Mouse (Mus musculus) MEL (cell line): ENCODE data around the gene Epb41l5. TPM values are rescaled to one million over a fixed set of nuclear protein-coding genes. Genes with fewer than 3 reads are reported as not detected.

Experiments
- DNase-seq: peaks from one replicate; pipeline ENCODE4 v3.0.0; 2011; ENCODE audit warnings: low read depth, low spot score
- H3K27ac ChIP-seq: 2 replicates; pipeline ENCODE4 v1.5.1; 2012; ENCODE audit warnings: low read depth, mild to moderate bottlenecking, control low read depth, low read length, moderate library complexity; ENCODE audit not compliant: control insufficient read depth
- H3K27me3 ChIP-seq, 2 experiments: fragments of 150-350 bp in 1 of 2; sonication (generic) in 1 of 2; 2 replicates each; pipeline ENCODE4 v1.6.1; 2012; ENCODE audit warnings: low read length in 2 of 2, mild to moderate bottlenecking in 2 of 2, improper control_type of control experiment in 1 of 2, moderate library complexity in 1 of 2; ENCODE audit not compliant: insufficient read depth in 2 of 2, control insufficient read depth in 1 of 2
- H3K36me3 ChIP-seq, 2 experiments: 2 replicates each; pipeline ENCODE4 v1.6.1; 2012 to 2014; ENCODE audit warnings: low read length in 2 of 2, improper control_type of control experiment in 1 of 2, inconsistent platforms in 1 of 2, mild to moderate bottlenecking in 1 of 2; ENCODE audit not compliant: insufficient read depth in 2 of 2, control insufficient read depth in 1 of 2
- H3K4me1 ChIP-seq, 2 experiments: fragments of 150-350 bp in 1 of 2; sonication (generic) in 1 of 2; 2 replicates each; pipeline ENCODE4 v1.6.1; 2012; ENCODE audit warnings: low read length in 2 of 2, improper control_type of control experiment in 1 of 2, mild to moderate bottlenecking in 1 of 2; ENCODE audit not compliant: insufficient read depth in 2 of 2, control insufficient read depth in 1 of 2
- H3K4me3 ChIP-seq, 2 experiments: fragments of 150-350 bp in 1 of 2; sonication (generic) in 1 of 2; 2 replicates each; pipeline ENCODE4 v1.5.1; 2012; ENCODE audit warnings: low read depth in 2 of 2, low read length in 2 of 2, mild to moderate bottlenecking in 2 of 2, moderate library complexity in 2 of 2, control low read depth in 1 of 2, improper control_type of control experiment in 1 of 2; ENCODE audit not compliant: control insufficient read depth in 1 of 2, insufficient read depth in 1 of 2
- H3K79me2 ChIP-seq: 2 replicates; pipeline ENCODE4 v1.6.1; 2012; ENCODE audit warnings: mild to moderate bottlenecking, low read length, moderate library complexity; ENCODE audit not compliant: control insufficient read depth, poor library complexity, insufficient read depth
- H3K9ac ChIP-seq: 2 replicates; pipeline ENCODE4 v1.6.1; 2012; ENCODE audit warnings: low read depth, mild to moderate bottlenecking, control low read depth, low read length, moderate library complexity; ENCODE audit not compliant: control insufficient read depth, poor library complexity, severe bottlenecking
- H3K9me3 ChIP-seq: fragments of 150-350 bp; sonication (generic); replicated peaks from 2 replicates; pipeline ENCODE4 v1.6.1; 2012; ENCODE audit warnings: mild to moderate bottlenecking, low read length, improper control_type of control experiment, moderate library complexity; ENCODE audit not compliant: insufficient read depth
- BHLHE40 ChIP-seq: IDR thresholded peaks from 2 replicates; pipeline ENCODE4 v1.6.1; 2012; ENCODE audit warnings: low read depth, mild to moderate bottlenecking, inconsistent platforms, low read length, improper control_type of control experiment, borderline replicate concordance
- CHD2 ChIP-seq: IDR thresholded peaks from 2 replicates; pipeline ENCODE4 v1.6.1; 2011; ENCODE audit warnings: low read length, improper control_type of control experiment
- CTCF ChIP-seq, 3 experiments: IDR thresholded peaks in 2 of 3; conservative IDR thresholded peaks in 1 of 3; 2 replicates each; pipeline ENCODE4 v1.5.1; 2011 to 2012; ENCODE audit warnings: low read length in 3 of 3, low read depth in 2 of 3, mild to moderate bottlenecking in 2 of 3, improper control_type of control experiment in 1 of 3, inconsistent platforms in 1 of 3, mixed read lengths in 1 of 3, moderate library complexity in 1 of 3; ENCODE audit not compliant: control insufficient read depth in 1 of 3, insufficient read depth in 1 of 3, poor library complexity in 1 of 3, severe bottlenecking in 1 of 3
- E2F4 ChIP-seq: IDR thresholded peaks from 2 replicates; pipeline ENCODE4 v1.6.1; 2011; ENCODE audit warnings: low read depth, low read length, improper control_type of control experiment, borderline replicate concordance
- ETS1 ChIP-seq: IDR thresholded peaks from 2 replicates; pipeline ENCODE4 v1.6.1; 2012; ENCODE audit warnings: low read depth, mild to moderate bottlenecking, inconsistent platforms, low read length, improper control_type of control experiment, moderate library complexity
- HCFC1 ChIP-seq: IDR thresholded peaks from 2 replicates; pipeline ENCODE4 v1.6.1; 2012; ENCODE audit warnings: low read depth, mild to moderate bottlenecking, inconsistent platforms, low read length, improper control_type of control experiment, moderate library complexity
- JUND ChIP-seq: IDR thresholded peaks from 2 replicates; pipeline ENCODE4 v1.6.1; 2011; ENCODE audit warnings: low read depth, mild to moderate bottlenecking, improper control_type of control experiment, low read length
- MAX ChIP-seq: IDR thresholded peaks from 2 replicates; pipeline ENCODE4 v1.6.1; 2011; ENCODE audit warnings: low read length, improper control_type of control experiment
- MEF2A ChIP-seq: IDR thresholded peaks from 2 replicates; pipeline ENCODE4 v1.6.1; 2014; ENCODE audit warnings: low read depth, mild to moderate bottlenecking, inconsistent platforms, low read length, improper control_type of control experiment; ENCODE audit not compliant: poor library complexity, insufficient replicate concordance, severe bottlenecking; ENCODE audit errors: extremely low read depth
- MYB ChIP-seq: IDR thresholded peaks from 2 replicates; pipeline ENCODE4 v1.6.1; 2011; ENCODE audit warnings: mild to moderate bottlenecking, low read depth, low read length, improper control_type of control experiment
- MYC ChIP-seq: IDR thresholded peaks from 2 replicates; pipeline ENCODE4 v1.6.1; 2011; ENCODE audit warnings: low read depth, mild to moderate bottlenecking, low read length, improper control_type of control experiment, moderate library complexity
- NELFE ChIP-seq: IDR thresholded peaks from 2 replicates; pipeline ENCODE4 v1.6.1; 2011; ENCODE audit warnings: low read depth, low read length, improper control_type of control experiment
- NRF1 ChIP-seq: IDR thresholded peaks from 2 replicates; pipeline ENCODE4 v1.6.1; 2014; ENCODE audit warnings: low read depth, mild to moderate bottlenecking, inconsistent platforms, low read length, improper control_type of control experiment, moderate library complexity; ENCODE audit not compliant: poor library complexity, insufficient read depth, severe bottlenecking
- POLR2AphosphoS2 ChIP-seq: IDR thresholded peaks from 2 replicates; pipeline ENCODE4 v1.6.1; 2011; ENCODE audit warnings: low read length, improper control_type of control experiment
- POLR2AphosphoS5 ChIP-seq: IDR thresholded peaks from 2 replicates; pipeline ENCODE4 v1.6.1; 2012; ENCODE audit warnings: low read depth, borderline replicate concordance, mild to moderate bottlenecking, inconsistent platforms, low read length, moderate library complexity, mixed read lengths
- RCOR1 ChIP-seq: IDR thresholded peaks from 2 replicates; pipeline ENCODE4 v1.6.1; 2012; ENCODE audit warnings: low read depth, mild to moderate bottlenecking, inconsistent platforms, low read length, improper control_type of control experiment
- SMC3 ChIP-seq: IDR thresholded peaks from 2 replicates; pipeline ENCODE4 v1.6.1; 2011; ENCODE audit warnings: low read depth, low read length, improper control_type of control experiment
- TAL1 ChIP-seq: IDR thresholded peaks from 2 replicates; pipeline ENCODE4 v1.6.1; 2012; ENCODE audit warnings: mild to moderate bottlenecking, inconsistent platforms, low read length, moderate library complexity, mixed read lengths
- TBP ChIP-seq: IDR thresholded peaks from 2 replicates; pipeline ENCODE4 v1.8.0; 2011; ENCODE audit warnings: low read depth, low read length, improper control_type of control experiment
- TCF12 ChIP-seq: IDR thresholded peaks from 2 replicates; pipeline ENCODE4 v1.6.1; 2014; ENCODE audit warnings: low read depth, mild to moderate bottlenecking, inconsistent platforms, low read length, improper control_type of control experiment, moderate library complexity
- USF2 ChIP-seq, 2 experiments: IDR thresholded peaks; 2 replicates each; pipeline ENCODE4 v1.6.1; 2011 to 2012; ENCODE audit warnings: improper control_type of control experiment in 2 of 2, low read length in 2 of 2, borderline replicate concordance in 1 of 2, inconsistent platforms in 1 of 2, low read depth in 1 of 2, mild to moderate bottlenecking in 1 of 2; ENCODE audit not compliant: insufficient read depth in 1 of 2
- ZC3H11A ChIP-seq: IDR thresholded peaks from 2 replicates; pipeline ENCODE4 v1.6.1; 2012; ENCODE audit warnings: low read depth, mild to moderate bottlenecking, inconsistent platforms, low read length, improper control_type of control experiment
- ZKSCAN1 ChIP-seq: IDR thresholded peaks from 2 replicates; pipeline ENCODE4 v1.6.1; 2012; ENCODE audit warnings: low read depth, mild to moderate bottlenecking, inconsistent platforms, low read length, improper control_type of control experiment, moderate library complexity
- ZNF384 ChIP-seq: IDR thresholded peaks from 2 replicates; pipeline ENCODE4 v1.6.1; 2012; ENCODE audit warnings: low read depth, mild to moderate bottlenecking, inconsistent platforms, low read length, improper control_type of control experiment
- polyA plus RNA-seq, 2 experiments: library from polyadenylated mRNA; stranded (reverse) in 1 of 2; unstranded in 1 of 2; fragments of >175 nt in 1 of 2; fragments of >200 nt in 1 of 2; gene quantifications; 2 replicates each; pipeline versions ENCODE4 v1.2.1 to v1.2.4; 2012; ENCODE audit warnings: low replicate concordance in 2 of 2, low read depth in 1 of 2; ENCODE audit not compliant: insufficient read length in 2 of 2, insufficient read depth in 1 of 2, missing spikeins in 1 of 2
- total RNA-seq: library from RNA; depleted of rRNA; stranded (reverse); fragments of 300-350 nt; gene quantifications from 2 replicates; pipeline ENCODE4 v1.2.3, GENCODE M21; 2012

The Epb41l5 gene
- total and polyA plus RNA-seq, 3 experiments = 7.0 to 8.8 TPM; not detected in 1

DNA sequence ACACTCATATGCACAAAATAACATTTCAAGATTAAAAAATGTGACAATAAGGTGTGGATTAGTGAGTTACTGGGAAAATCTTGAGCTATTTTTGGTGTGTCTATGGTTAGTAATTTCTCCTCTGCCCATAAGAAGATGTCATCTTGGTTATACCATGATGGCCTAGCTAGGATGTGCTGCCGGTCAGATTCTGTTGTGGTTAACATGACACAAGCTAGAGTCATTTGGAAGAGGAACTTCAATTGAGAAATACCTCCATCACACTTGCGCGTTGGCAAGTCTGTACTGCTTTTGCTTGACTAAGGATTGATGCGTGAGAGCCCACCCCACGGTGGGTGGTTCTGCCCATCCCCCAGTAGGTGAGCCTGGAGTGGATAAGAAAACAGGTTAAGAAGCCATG, 114.5 kb downstream of the Epb41l5 start:
- no peak overlapping the region for H3K27ac ChIP-seq

GRCm38 (mm10) chr1:119533093-119533805, 115.6 kb downstream of the Epb41l5 start:
- Histone ChIP-seq H3K9ac (no peak overlapping the region), H3K4me1 (no peaks in the 10 kb centered on the region), H3K9me3 (no peaks in the 10 kb centered on the region), H3K27ac (no peak overlapping the region), H3K36me3 (no peaks in the 10 kb centered on the region; a peak in 1 of 4 replicates), H3K79me2 (0 out of 2 replicates have a peak, but pooled peaks cover under 1% of the 10 kb centered on the region)
- TF ChIP-seq RCOR1 = no peak
- no peak for TF ChIP-seq MAX
- no peak for TF ChIP-seq NRF1
- no peak for TF ChIP-seq HCFC1
- no peak for TF ChIP-seq E2F4
- no peak for TF ChIP-seq TBP
- TF ChIP-seq, all 39 proteins: peak for 0
- H3K4me3 ChIP-seq = no peak overlapping the region
- H3K27me3 ChIP-seq = no peaks in the 10 kb centered on the region
- no peak for DNase-seq

More for the DNA sequence above, 114.5 kb downstream of the Epb41l5 start:
- H3K4me3 ChIP-seq = no peak overlapping the region
- TF ChIP-seq TAL1 = no peak
- H3K9ac ChIP-seq = no peak overlapping the region
- H3K27me3 ChIP-seq = no peaks in the 10 kb centered on the region
- no peaks in the 10 kb centered on the region for H3K79me2 ChIP-seq
- no peaks in the 10 kb centered on the region for H3K4me1 ChIP-seq
- no peak for DNase-seq
- H3K9me3 ChIP-seq = no peaks in the 10 kb centered on the region
- no peaks in the 10 kb centered on the region for H3K36me3 ChIP-seq

DNA sequence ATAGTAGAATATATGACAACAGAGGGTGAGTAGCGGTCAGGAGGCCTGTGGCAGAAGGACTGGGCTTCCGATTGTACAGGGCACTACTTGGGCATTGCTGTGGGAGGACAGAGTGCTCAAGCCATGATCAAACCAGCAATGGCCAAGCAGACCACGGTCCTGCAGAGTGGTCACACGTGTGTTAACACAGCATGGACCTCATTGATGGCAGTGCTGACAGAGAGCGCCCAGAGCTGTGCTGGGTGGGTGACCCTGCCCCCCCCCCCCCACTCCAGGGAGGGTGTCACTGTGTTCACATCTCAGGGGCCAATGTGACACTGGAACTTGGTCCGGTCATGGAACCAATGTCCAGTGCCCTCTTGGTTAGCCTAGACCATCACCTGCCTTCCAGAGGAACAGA, 116.6 kb downstream of the Epb41l5 start:
- H3K27ac ChIP-seq = no peak overlapping the region
- no peak overlapping the region for H3K4me3 ChIP-seq
- peaks cover 0 to 5% of the 10 kb centered on the region in 2 experiments; a peak in 2 of 4 replicates for H3K36me3 ChIP-seq
- no peaks in the 10 kb centered on the region for H3K9me3 ChIP-seq
- H3K4me1 ChIP-seq = peaks cover 0 to 5% of the 10 kb centered on the region in 2 experiments; a peak in 1 of 4 replicates
- no peaks in the 10 kb centered on the region for H3K27me3 ChIP-seq
- TF ChIP-seq CHD2 = no peak
- no peak for TF ChIP-seq E2F4
- no peak for TF ChIP-seq NELFE
- TF ChIP-seq POLR2AphosphoS2 = no peak
- no peak for TF ChIP-seq ZKSCAN1
- no peak for TF ChIP-seq ZNF384
- TF ChIP-seq MYC = no peak
- no peak for TF ChIP-seq MYB
- no peak for TF ChIP-seq MEF2A
- no peak for TF ChIP-seq ETS1
- TF ChIP-seq HCFC1 = no peak
- no peak for TF ChIP-seq USF2 (IDR thresholded peaks at IDR 0.05; ENCODE audit: borderline replicate concordance in 1 of 2, insufficient read depth in 1 of 2, low read depth in 1 of 2, low read length in 2 of 2)
- no peak for TF ChIP-seq CTCF (IDR thresholded peaks at IDR 0.05 in 2 of 3, conservative IDR thresholded peaks at IDR 0.05 in 1 of 3; ENCODE audit: control insufficient read depth in 1 of 3, insufficient read depth in 1 of 3, low read depth in 2 of 3, low read length in 3 of 3, poor library complexity in 1 of 3, severe bottlenecking in 1 of 3)
- no peak for TF ChIP-seq ZC3H11A
- TF ChIP-seq SMC3 = no peak
- no peak for TF ChIP-seq JUND
- no peak for TF ChIP-seq POLR2AphosphoS5
- no peak for TF ChIP-seq TCF12
- TF ChIP-seq BHLHE40 = no peak
- H3K79me2 ChIP-seq = peaks cover 7% of the 10 kb centered on the region
- H3K9ac ChIP-seq = no peak overlapping the region
- DNase-seq = no peak
